Mouse (Mus musculus): ENCODE measurements at regions not wholly inside any gene's neighbourhood (a gene's known extent, or its start where the extent isn't known, plus 50 kb on each side); places are given as distances from the start of the nearest gene placed in this dataset.

- no peak overlapping the region for H3K4me3 ChIP-seq (replicated peaks; ENCODE audit: low read length)
- 35% methylated on average over 5 of the region's 5 CpGs for WGBS
- no peaks in the 10 kb centered on the region for H3K36me3 ChIP-seq (ENCODE audit: control insufficient read depth, insufficient read depth)
- peaks cover 3% of the 10 kb centered on the region for H3K4me1 ChIP-seq (replicated peaks; ENCODE audit: control insufficient read depth, insufficient read depth, low read length)
- ATAC-seq: peak; percentile 63; the same call in 1 of the 2 replicates
- no peak overlapping the region for H3K9ac ChIP-seq (replicated peaks; ENCODE audit: low read depth, low read length)
- no peaks in the 10 kb centered on the region for H3K9me3 ChIP-seq (ENCODE audit: control insufficient read depth, low read length)
- H3K27me3 ChIP-seq (replicated peaks; ENCODE audit: control insufficient read depth, insufficient read depth, low read length): no peaks in the 10 kb centered on the region
- no peak overlapping the region for H3K4me2 ChIP-seq (ENCODE audit: low read length)
- H3K27ac ChIP-seq (ENCODE audit: low read length): no peak overlapping the region
Observed at GRCm38 (mm10) chr16:73471547-73471946, 940.1 kb downstream of the Robo2 start.

DNA sequence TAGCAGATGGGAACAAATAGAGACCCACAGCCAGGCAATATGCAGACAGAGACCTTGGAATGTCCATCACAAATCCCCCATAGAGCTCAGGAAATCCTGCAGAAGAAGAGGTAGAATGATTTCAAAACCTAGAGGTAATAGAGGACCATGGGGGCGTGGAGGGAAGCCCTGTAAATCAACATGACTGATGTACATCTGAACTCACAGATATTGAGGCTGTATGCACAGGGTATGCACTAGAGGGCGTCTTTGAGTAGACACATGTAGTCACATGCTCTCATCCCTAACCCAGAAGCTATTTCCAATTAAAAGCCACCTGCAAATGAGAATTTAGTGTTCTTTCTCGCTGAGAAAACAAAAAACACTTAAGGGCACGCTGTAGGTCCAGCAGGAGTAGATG is 941.1 kb downstream of the Robo2 start:
- Histone ChIP-seq H3K9ac (replicated peaks; ENCODE audit: low read depth, low read length) (no peak overlapping the region), H3K4me2 (ENCODE audit: low read length) (no peak overlapping the region), H3K4me1 (replicated peaks; ENCODE audit: control insufficient read depth, insufficient read depth, low read length) (peaks cover 3% of the 10 kb centered on the region), H3K27me3 (replicated peaks; ENCODE audit: control insufficient read depth, insufficient read depth, low read length) (no peaks in the 10 kb centered on the region), H3K36me3 (ENCODE audit: control insufficient read depth, insufficient read depth) (no peaks in the 10 kb centered on the region), H3K4me3 (replicated peaks; ENCODE audit: low read length) (no peak overlapping the region), H3K27ac (ENCODE audit: low read length) (no peak overlapping the region), H3K9me3 (ENCODE audit: control insufficient read depth, low read length) (no peaks in the 10 kb centered on the region)
- 59% methylated on average over 4 of the region's 4 CpGs for WGBS
- ATAC-seq: no peak

DNA sequence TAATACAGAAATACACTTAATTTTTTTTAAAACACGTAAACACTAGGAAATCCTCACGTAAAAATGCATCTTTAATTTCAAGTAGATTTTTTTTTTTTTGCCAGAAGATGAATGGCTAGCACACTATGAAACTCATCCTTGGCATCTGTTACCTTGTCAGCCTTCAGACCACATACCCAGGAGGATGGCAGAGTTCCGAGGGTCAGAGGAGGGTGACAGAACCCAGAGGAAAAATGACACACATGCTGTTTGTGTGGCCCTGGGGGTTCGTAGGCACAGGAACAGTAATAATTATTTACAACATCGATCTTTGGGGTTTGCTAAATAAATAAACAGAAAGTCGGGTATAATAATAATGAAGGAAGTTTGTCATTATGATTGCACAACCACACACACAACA is 945.3 kb downstream of the Robo2 start:
- ATAC-seq: no peak
- no peak overlapping the region for H3K4me3 ChIP-seq (replicated peaks; ENCODE audit: low read length)
- no peaks in the 10 kb centered on the region for H3K27me3 ChIP-seq (replicated peaks; ENCODE audit: control insufficient read depth, insufficient read depth, low read length)
- no peak overlapping the region for H3K9ac ChIP-seq (replicated peaks; ENCODE audit: low read depth, low read length)
- no peaks in the 10 kb centered on the region for H3K9me3 ChIP-seq (ENCODE audit: control insufficient read depth, low read length)
- no peak overlapping the region for H3K27ac ChIP-seq (ENCODE audit: low read length)
- H3K36me3 ChIP-seq (ENCODE audit: control insufficient read depth, insufficient read depth): no peaks in the 10 kb centered on the region
- no peak overlapping the region for H3K4me2 ChIP-seq (ENCODE audit: low read length)
- WGBS: 90% methylated on average over 6 of the region's 6 CpGs
- H3K4me1 ChIP-seq (replicated peaks; ENCODE audit: control insufficient read depth, insufficient read depth, low read length): no peaks in the 10 kb centered on the region

DNA sequence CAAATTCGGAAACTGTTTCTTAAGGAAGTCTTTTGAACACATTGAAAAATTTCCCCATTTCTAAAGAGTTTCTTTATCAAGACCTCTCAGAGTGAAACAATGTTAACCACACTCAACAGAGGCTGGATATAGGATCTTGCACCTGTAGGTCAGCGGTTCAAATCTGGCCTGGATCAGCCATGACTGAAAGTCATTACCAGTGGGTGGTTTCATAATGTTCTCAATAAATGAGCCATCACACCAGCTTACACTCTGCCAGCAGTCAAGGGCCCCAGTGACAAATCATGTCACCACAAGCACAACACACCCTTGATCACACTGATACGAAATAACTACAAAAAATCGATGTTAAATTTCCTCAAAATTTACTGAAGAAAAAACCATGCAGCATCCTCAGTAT is 949.1 kb downstream of the Robo2 start:
- Histone ChIP-seq H3K9ac (replicated peaks; ENCODE audit: low read depth, low read length) (no peak overlapping the region), H3K36me3 (ENCODE audit: control insufficient read depth, insufficient read depth) (no peaks in the 10 kb centered on the region), H3K9me3 (ENCODE audit: control insufficient read depth, low read length) (no peaks in the 10 kb centered on the region), H3K4me3 (replicated peaks; ENCODE audit: low read length) (no peak overlapping the region), H3K27ac (ENCODE audit: low read length) (no peak overlapping the region), H3K4me1 (replicated peaks; ENCODE audit: control insufficient read depth, insufficient read depth, low read length) (no peaks in the 10 kb centered on the region), H3K27me3 (replicated peaks; ENCODE audit: control insufficient read depth, insufficient read depth, low read length) (no peaks in the 10 kb centered on the region), H3K4me2 (ENCODE audit: low read length) (no peak overlapping the region)
- ATAC-seq: no peak
- 97% methylated on average over 4 of the region's 4 CpGs for WGBS

DNA sequence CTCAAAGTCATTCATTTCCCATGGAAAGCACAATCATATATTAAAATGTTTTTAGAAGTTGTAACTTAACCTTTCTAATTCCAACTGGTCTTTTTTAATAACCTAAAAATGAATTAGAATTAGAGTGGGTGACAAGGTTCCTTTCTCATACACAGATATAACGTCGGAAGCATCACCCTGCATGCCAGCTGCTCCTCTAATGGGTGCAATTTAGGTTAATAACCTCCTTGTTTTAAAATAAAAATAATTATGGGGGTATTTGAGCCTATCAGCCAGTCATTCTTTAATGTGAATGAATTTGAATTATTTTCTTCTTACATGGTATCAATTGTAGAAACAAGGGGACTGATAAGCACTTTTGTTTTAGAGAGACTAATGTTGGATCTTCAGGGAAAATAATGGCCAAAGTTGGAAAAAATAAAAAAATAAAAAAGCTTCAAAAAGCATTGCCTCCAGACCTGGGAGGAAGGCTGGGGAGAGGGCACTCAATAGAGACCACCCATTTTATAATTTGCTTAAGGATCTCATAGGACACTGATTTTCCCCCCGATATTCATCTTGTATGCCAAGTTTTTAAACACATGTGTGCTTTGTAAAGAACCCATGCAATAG is 960.9 kb downstream of the Robo2 start:
- no peaks in the 10 kb centered on the region for H3K27me3 ChIP-seq (replicated peaks; ENCODE audit: control insufficient read depth, insufficient read depth, low read length)
- WGBS: 65% methylated on average over 3 of the region's 3 CpGs
- no peak overlapping the region for H3K9ac ChIP-seq (replicated peaks; ENCODE audit: low read depth, low read length)
- no peaks in the 10 kb centered on the region for H3K4me1 ChIP-seq (replicated peaks; ENCODE audit: control insufficient read depth, insufficient read depth, low read length)
- ATAC-seq: peak; percentile 77
- no peak overlapping the region for H3K27ac ChIP-seq (ENCODE audit: low read length)
- no peaks in the 10 kb centered on the region for H3K9me3 ChIP-seq (ENCODE audit: control insufficient read depth, low read length)
- H3K36me3 ChIP-seq (ENCODE audit: control insufficient read depth, insufficient read depth): no peaks in the 10 kb centered on the region
- H3K4me3 ChIP-seq (replicated peaks; ENCODE audit: low read length): no peak overlapping the region
- H3K4me2 ChIP-seq (ENCODE audit: low read length): no peak overlapping the region

GRCm38 (mm10) chr16:73449836-73450235 is 961.8 kb downstream of the Robo2 start:
- Histone ChIP-seq H3K9ac (replicated peaks; ENCODE audit: low read depth, low read length) (no peak overlapping the region), H3K4me3 (replicated peaks; ENCODE audit: low read length) (no peak overlapping the region), H3K4me1 (replicated peaks; ENCODE audit: control insufficient read depth, insufficient read depth, low read length) (no peaks in the 10 kb centered on the region), H3K4me2 (ENCODE audit: low read length) (0 out of 2 replicates have a peak overlapping the region, but pooled peaks have one; percentile 9), H3K27me3 (replicated peaks; ENCODE audit: control insufficient read depth, insufficient read depth, low read length) (no peaks in the 10 kb centered on the region), H3K9me3 (ENCODE audit: control insufficient read depth, low read length) (no peaks in the 10 kb centered on the region), H3K27ac (ENCODE audit: low read length) (no peak overlapping the region), H3K36me3 (ENCODE audit: control insufficient read depth, insufficient read depth) (no peaks in the 10 kb centered on the region)
- ATAC-seq: 0 out of 2 replicates have a peak, but pooled peaks have one; percentile 36
- 50% methylated on average over 7 of the region's 7 CpGs for WGBS

- H3K27ac ChIP-seq (ENCODE audit: low read length): no peak overlapping the region
- no peak overlapping the region for H3K4me3 ChIP-seq (replicated peaks; ENCODE audit: low read length)
- no peaks in the 10 kb centered on the region for H3K9me3 ChIP-seq (ENCODE audit: control insufficient read depth, low read length)
- no peak overlapping the region for H3K9ac ChIP-seq (replicated peaks; ENCODE audit: low read depth, low read length)
- H3K36me3 ChIP-seq (ENCODE audit: control insufficient read depth, insufficient read depth): no peaks in the 10 kb centered on the region
- no peak for ATAC-seq
- H3K4me2 ChIP-seq (ENCODE audit: low read length): no peak overlapping the region
- no peaks in the 10 kb centered on the region for H3K27me3 ChIP-seq (replicated peaks; ENCODE audit: control insufficient read depth, insufficient read depth, low read length)
- H3K4me1 ChIP-seq (replicated peaks; ENCODE audit: control insufficient read depth, insufficient read depth, low read length): no peaks in the 10 kb centered on the region
- WGBS: 79% methylated on average over 3 of the region's 3 CpGs
Observed at GRCm38 (mm10) chr16:73435726-73436125, 975.9 kb downstream of the Robo2 start.

DNA sequence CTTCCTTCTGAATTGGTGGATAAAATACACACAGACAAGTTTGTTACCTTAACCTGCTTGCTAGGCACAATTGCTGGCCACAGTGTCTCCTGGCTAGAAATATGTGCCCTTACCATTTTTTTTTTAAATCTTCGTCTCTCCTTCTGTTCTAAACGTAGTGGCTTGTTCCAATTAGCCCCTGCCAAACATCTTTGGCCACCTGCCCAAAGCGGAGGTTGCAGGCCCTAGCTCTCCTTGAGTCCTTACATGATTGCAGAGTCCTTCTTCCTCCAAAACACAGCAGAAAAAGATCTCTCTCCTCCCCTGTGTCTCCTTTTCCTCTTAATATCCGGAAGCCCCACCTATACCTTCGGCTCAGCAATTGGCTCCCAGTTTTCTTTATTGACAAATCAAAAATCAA is 986.8 kb downstream of the Robo2 start:
- H3K27me3 ChIP-seq (replicated peaks; ENCODE audit: control insufficient read depth, insufficient read depth, low read length): no peaks in the 10 kb centered on the region
- H3K27ac ChIP-seq (ENCODE audit: low read length): no peak overlapping the region
- 66% methylated on average over 5 of the region's 5 CpGs for WGBS
- H3K36me3 ChIP-seq (ENCODE audit: control insufficient read depth, insufficient read depth): no peaks in the 10 kb centered on the region
- no peak overlapping the region for H3K4me3 ChIP-seq (replicated peaks; ENCODE audit: low read length)
- no peak overlapping the region for H3K4me2 ChIP-seq (ENCODE audit: low read length)
- H3K9me3 ChIP-seq (ENCODE audit: control insufficient read depth, low read length): peaks cover 2% of the 10 kb centered on the region; the same call in 1 of the 2 replicates
- no peaks in the 10 kb centered on the region for H3K4me1 ChIP-seq (replicated peaks; ENCODE audit: control insufficient read depth, insufficient read depth, low read length)
- no peak for ATAC-seq
- H3K9ac ChIP-seq (replicated peaks; ENCODE audit: low read depth, low read length): no peak overlapping the region

GRCm38 (mm10) chr16:73424311-73424710 is 987.3 kb downstream of the Robo2 start:
- no peak overlapping the region for H3K4me2 ChIP-seq (ENCODE audit: low read length)
- no peak overlapping the region for H3K27ac ChIP-seq (ENCODE audit: low read length)
- ATAC-seq: no peak
- H3K36me3 ChIP-seq (ENCODE audit: control insufficient read depth, insufficient read depth): no peaks in the 10 kb centered on the region
- no peaks in the 10 kb centered on the region for H3K27me3 ChIP-seq (replicated peaks; ENCODE audit: control insufficient read depth, insufficient read depth, low read length)
- no peak overlapping the region for H3K9ac ChIP-seq (replicated peaks; ENCODE audit: low read depth, low read length)
- H3K4me1 ChIP-seq (replicated peaks; ENCODE audit: control insufficient read depth, insufficient read depth, low read length): no peaks in the 10 kb centered on the region
- H3K4me3 ChIP-seq (replicated peaks; ENCODE audit: low read length): no peak overlapping the region
- 67% methylated on average over 2 of the region's 2 CpGs for WGBS
- peaks cover 2% of the 10 kb centered on the region; the same call in 1 of the 2 replicates for H3K9me3 ChIP-seq (ENCODE audit: control insufficient read depth, low read length)

DNA sequence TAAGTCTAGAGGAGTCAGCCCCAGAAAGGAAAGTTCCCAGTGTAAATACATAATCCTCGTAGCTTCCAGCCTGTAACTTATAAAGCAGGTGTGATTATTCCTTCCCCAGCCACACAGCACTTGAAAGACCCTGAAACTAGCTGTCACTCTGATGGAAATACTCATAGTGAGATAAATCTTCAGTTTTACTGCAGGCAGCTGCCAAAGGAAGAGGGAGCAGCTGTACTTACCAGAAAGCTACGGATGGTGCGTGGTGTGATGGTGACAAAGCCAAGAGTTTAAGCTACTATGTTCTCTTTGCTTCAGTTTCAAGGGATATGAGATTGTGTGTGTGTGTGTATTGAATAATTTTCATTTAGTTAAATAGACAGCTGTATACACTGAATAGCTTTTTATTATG is 1007.1 kb downstream of the Robo2 start:
- ATAC-seq: peak; percentile 43; the same call in 1 of the 2 replicates
- WGBS: 27% methylated on average over 3 of the region's 3 CpGs

More for the DNA sequence above, 1007.1 kb downstream of the Robo2 start:
- Histone ChIP-seq H3K4me1 (replicated peaks; ENCODE audit: control insufficient read depth, insufficient read depth, low read length) (peaks cover 6% of the 10 kb centered on the region), H3K27me3 (replicated peaks; ENCODE audit: control insufficient read depth, insufficient read depth, low read length) (no peaks in the 10 kb centered on the region), H3K36me3 (ENCODE audit: control insufficient read depth, insufficient read depth) (no peaks in the 10 kb centered on the region), H3K4me2 (ENCODE audit: low read length) (no peak overlapping the region), H3K27ac (ENCODE audit: low read length) (no peak overlapping the region), H3K9me3 (ENCODE audit: control insufficient read depth, low read length) (no peaks in the 10 kb centered on the region), H3K4me3 (replicated peaks; ENCODE audit: low read length) (no peak overlapping the region), H3K9ac (replicated peaks; ENCODE audit: low read depth, low read length) (no peak overlapping the region)
